ENCODE assay signal across 8 mouse cellular contexts in genomic region chr1:133187948-133188680, GRCm38 (mm10). TPM values are rescaled to one million over a fixed set of nuclear protein-coding genes. Genes with fewer than 3 reads are reported as not detected.
DNase-seq lines count a peak whose midpoint lies in the region; ATAC-seq and TF ChIP-seq lines count a peak whose summit lies in the region.

No protein-coding gene starts in this region.

- no peaks in the 10 kb centered on the region for H3K9me3 ChIP-seq in embryonic facial prominence, embryonic 14.5 days (ENCODE audit: control insufficient read depth, low read length)
- no peaks in the 10 kb centered on the region for H3K9me3 ChIP-seq in hindbrain, postnatal 0 days (ENCODE audit: low read length)
- 0 out of 2 replicates have a peak, but pooled peaks cover 2% of the 10 kb centered on the region for H3K9me3 ChIP-seq in liver, postnatal 0 days (ENCODE audit: low read length)

- H3K9ac ChIP-seq in embryonic facial prominence, embryonic 14.5 days (ENCODE audit: low read depth, low read length) = no peak overlapping the region
- H3K9ac ChIP-seq in hindbrain, postnatal 0 days (replicated peaks; ENCODE audit: low read length) = no peak overlapping the region
- H3K9ac ChIP-seq in liver, postnatal 0 days (replicated peaks) = no peak overlapping the region

- no peak for TF ChIP-seq EP300 in liver, postnatal 0 days (IDR thresholded peaks at IDR 0.05; ENCODE audit: low read depth)

- H3K4me2 ChIP-seq in embryonic facial prominence, embryonic 14.5 days (ENCODE audit: low read depth, low read length) = no peak overlapping the region
- peak overlapping the region; percentile 23; the same call in 1 of the 2 replicates for H3K4me2 ChIP-seq in hindbrain, postnatal 0 days (ENCODE audit: low read depth, low read length)
- H3K4me2 ChIP-seq in liver, postnatal 0 days (ENCODE audit: low read depth, low read length) = no peak overlapping the region

- H3K4me1 ChIP-seq in embryonic facial prominence, embryonic 14.5 days (ENCODE audit: control insufficient read depth, insufficient read depth, low read length) = peaks cover 6% of the 10 kb centered on the region; the same call in 1 of the 2 replicates
- H3K4me1 ChIP-seq in hindbrain, postnatal 0 days (ENCODE audit: insufficient read depth, low read length) = peaks cover 5% of the 10 kb centered on the region; the same call in 1 of the 2 replicates
- 0 out of 2 replicates have a peak, but pooled peaks cover 2% of the 10 kb centered on the region for H3K4me1 ChIP-seq in liver, postnatal 0 days (ENCODE audit: insufficient read depth)

- no peak for TF ChIP-seq CTCF in hindbrain, postnatal 0 days (IDR thresholded peaks at IDR 0.05; ENCODE audit: low read depth)
- TF ChIP-seq CTCF in liver, postnatal 0 days (IDR thresholded peaks at IDR 0.05; ENCODE audit: low read depth) = no peak

- H3K4me3 ChIP-seq in embryonic facial prominence, embryonic 14.5 days (ENCODE audit: low read depth, low read length) = no peak overlapping the region
- H3K4me3 ChIP-seq in hindbrain, postnatal 0 days (ENCODE audit: low read length) = no peak overlapping the region
- H3K4me3 ChIP-seq in liver, postnatal 0 days (ENCODE audit: low read depth, low read length) = no peak overlapping the region

- no peaks in the 10 kb centered on the region for H3K36me3 ChIP-seq in embryonic facial prominence, embryonic 14.5 days (ENCODE audit: control insufficient read depth, insufficient read depth, low read length)
- H3K36me3 ChIP-seq in hindbrain, postnatal 0 days (ENCODE audit: insufficient read depth, low read length) = no peaks in the 10 kb centered on the region; the same call in 1 of the 2 replicates
- no peaks in the 10 kb centered on the region for H3K36me3 ChIP-seq in liver, postnatal 0 days (replicated peaks; ENCODE audit: insufficient read depth, low read length)

- DNase-seq in right cerebral cortex, postnatal 14 days = peak; percentile 65
- no peak for DNase-seq in right cerebral cortex, adult 2 months (ENCODE audit: low spot score in 2 of 2)
- DNase-seq in embryonic facial prominence, embryonic 14.5 days (ENCODE audit: low spot score) = peak; percentile 81
- peak; percentile 93 for DNase-seq in hindbrain, postnatal 0 days (ENCODE audit: low spot score)
- DNase-seq in retina, postnatal 1 day = peak; percentile 90
- DNase-seq in liver, postnatal 0 days = no peak
- no peak for DNase-seq in urinary bladder, postnatal 4 days (ENCODE audit: low spot score in 2 of 2)
- no peak for DNase-seq in lung, postnatal 25 days (ENCODE audit: low spot score)

- no peak overlapping the region for H3K27ac ChIP-seq in embryonic facial prominence, embryonic 14.5 days (replicated peaks; ENCODE audit: low read depth, low read length)
- H3K27ac ChIP-seq in hindbrain, postnatal 0 days = peak overlapping the region; percentile 73
- no peak overlapping the region for H3K27ac ChIP-seq in liver, postnatal 0 days (ENCODE audit: low read depth)

- ATAC-seq in embryonic facial prominence, embryonic 14.5 days (ENCODE audit: low read depth) = peak; percentile 82; the same call in 1 of the 2 replicates
- peak; percentile 88 for ATAC-seq in hindbrain, postnatal 0 days
- no peak for ATAC-seq in liver, postnatal 0 days

- 19% methylated on average over 4 of the region's 4 CpGs for WGBS in embryonic facial prominence, embryonic 14.5 days
- WGBS in hindbrain, postnatal 0 days = 11% methylated on average over 4 of the region's 4 CpGs
- 37% methylated on average over 4 of the region's 4 CpGs for WGBS in liver, postnatal 0 days (ENCODE audit: insufficient replicate concordance)

- peaks cover 7% of the 10 kb centered on the region for H3K27me3 ChIP-seq in embryonic facial prominence, embryonic 14.5 days (replicated peaks; ENCODE audit: control insufficient read depth, insufficient read depth, low read length)
- no peaks in the 10 kb centered on the region for H3K27me3 ChIP-seq in hindbrain, postnatal 0 days (ENCODE audit: insufficient read depth, low read length)
- H3K27me3 ChIP-seq in liver, postnatal 0 days (ENCODE audit: insufficient read depth, low read length) = peaks cover 5% of the 10 kb centered on the region

RNA-seq across cellular contexts. Expression of gene Plekha6, which starts 24.1 kb away (rescaled TPM):
- 4.4 and 6.3 TPM in 2 replicates for polyA plus RNA-seq in embryonic facial prominence, embryonic 14.5 days (2014; fragmentation: Nextera tagmentation; extraction: Ambion mirVana)
- total RNA-seq in hindbrain, postnatal 0 days (2014; rRNA removed) = 41.0 and 44.1 TPM in 2 replicates
- polyA plus RNA-seq in hindbrain, postnatal 0 days (2015; fragmentation: Nextera tagmentation; extraction: Ambion mirVana) = 9.7 TPM in 2 replicates
- polyA plus RNA-seq in liver, postnatal 0 days (2015; fragmentation: Nextera tagmentation; extraction: Ambion mirVana) = 3.8 and 4.0 TPM in 2 replicates

RNA-seq across cellular contexts. Expression of gene Ppp1r15b, which starts 57.2 kb away (rescaled TPM):
- 42.0 and 42.1 TPM in 2 replicates for polyA plus RNA-seq in embryonic facial prominence, embryonic 14.5 days (2014; fragmentation: Nextera tagmentation; extraction: Ambion mirVana)
- total RNA-seq in hindbrain, postnatal 0 days (2014; rRNA removed) = 37.4 and 46.9 TPM in 2 replicates
- 15.9 and 17.0 TPM in 2 replicates for polyA plus RNA-seq in hindbrain, postnatal 0 days (2015; fragmentation: Nextera tagmentation; extraction: Ambion mirVana)
- 24.3 and 27.0 TPM in 2 replicates for polyA plus RNA-seq in liver, postnatal 0 days (2015; fragmentation: Nextera tagmentation; extraction: Ambion mirVana)

Comparison
In these comparisons a context has a peak if more than half of its experiments do, and no peak if none do; other contexts are left out.
1. DNase-seq: peak in right cerebral cortex, postnatal 14 days (single experiment), embryonic facial prominence, embryonic 14.5 days (single experiment), hindbrain, postnatal 0 days (single experiment) and retina, postnatal 1 day (single experiment); none in right cerebral cortex, adult 2 months (0 of 2), liver, postnatal 0 days (single experiment), urinary bladder, postnatal 4 days (0 of 2) and lung, postnatal 25 days (single experiment).